Mouse (Mus musculus) hindbrain, embryonic 12.5 days (tissue): ENCODE measurements around the gene Pcif1. TPM values are rescaled to one million over a fixed set of nuclear protein-coding genes. Genes with fewer than 3 reads are reported as not detected.

Source experiments
- ATAC-seq: fragments of 200-750 bp; cut with Nextera tagmentation; 2 replicates; pipeline ENCODE4 v1.8.0; 2017; ENCODE audit warnings: moderate TSS enrichment; ENCODE audit not compliant: low FRiP score
- H3K27ac ChIP-seq: fragments of 300-500 bp; sonication (generic); 2 replicates; pipeline ENCODE4 v1.5.1; 2016; ENCODE audit warnings: mild to moderate bottlenecking
- H3K27me3 ChIP-seq: fragments of 300-500 bp; sonication (generic); 2 replicates; pipeline ENCODE4 v1.6.1; 2016; ENCODE audit warnings: mild to moderate bottlenecking
- H3K36me3 ChIP-seq: fragments of 300-500 bp; sonication (generic); 2 replicates; pipeline ENCODE4 v1.6.1; 2016; ENCODE audit warnings: mild to moderate bottlenecking
- H3K4me1 ChIP-seq: fragments of 300-500 bp; sonication (generic); 2 replicates; pipeline ENCODE4 v1.6.1; 2016
- H3K4me2 ChIP-seq: fragments of 300-500 bp; sonication (generic); replicated peaks from 2 replicates; pipeline ENCODE4 v1.6.1; 2016; ENCODE audit warnings: mild to moderate bottlenecking
- H3K4me3 ChIP-seq: fragments of 300-500 bp; sonication (generic); 2 replicates; pipeline ENCODE4 v1.5.1; 2016; ENCODE audit warnings: mild to moderate bottlenecking
- H3K9ac ChIP-seq: fragments of 300-500 bp; sonication (generic); 2 replicates; pipeline ENCODE4 v1.6.1; 2016; ENCODE audit warnings: mild to moderate bottlenecking, moderate library complexity
- H3K9me3 ChIP-seq: fragments of 300-500 bp; sonication (generic); replicated peaks from 2 replicates; pipeline ENCODE4 v1.6.1; 2016; ENCODE audit warnings: mild to moderate bottlenecking
- WGBS: fragments of 180-500 bp; shearing (Covaris S2); methylation state at CpG from one replicate; pipeline ENCODE4 v1.1.7; 2016; 5-methylcytosine and 5-hydroxymethylcytosine counted together
- polyA plus RNA-seq: library from polyadenylated mRNA; unstranded; fragments of >200 nt; fragmentation: Nextera tagmentation; extraction: Ambion mirVana; gene quantifications from 2 replicates; pipeline ENCODE4 v1.2.1, GENCODE M21; 2016

Gene Pcif1
- polyA plus RNA-seq, 1 experiment from 2014 or later: 85.2 TPM

- H3K36me3 ChIP-seq: peaks cover 9% of the 10 kb centered on the region
- H3K27ac ChIP-seq: no peak overlapping the region
- H3K4me1 ChIP-seq: peaks cover 9% of the 10 kb centered on the region
- no peak overlapping the region for H3K4me3 ChIP-seq
- no peak overlapping the region for H3K4me2 ChIP-seq
- WGBS: 84% methylated on average over 5 of the region's 5 CpGs
- ATAC-seq: no peak
- H3K27me3 ChIP-seq: no peaks in the 10 kb centered on the region
- no peak overlapping the region for H3K9ac ChIP-seq
- H3K9me3 ChIP-seq: no peaks in the 10 kb centered on the region
Measured at GRCm38 (mm10) chr2:164916820-164917219, 37.7 kb downstream of the Pcif1 start.

GRCm38 (mm10) chr2:164917371-164917770, 38.3 kb downstream of the Pcif1 start:
- H3K4me2 ChIP-seq: no peak overlapping the region
- ATAC-seq: no peak
- H3K4me1 ChIP-seq: peaks cover 7% of the 10 kb centered on the region
- 61% methylated on average over 10 of the region's 10 CpGs for WGBS
- H3K27ac ChIP-seq: no peak overlapping the region
- H3K9me3 ChIP-seq: no peaks in the 10 kb centered on the region
- no peaks in the 10 kb centered on the region for H3K27me3 ChIP-seq
- H3K36me3 ChIP-seq: peaks cover 9% of the 10 kb centered on the region
- no peak overlapping the region for H3K4me3 ChIP-seq
- no peak overlapping the region for H3K9ac ChIP-seq

DNA sequence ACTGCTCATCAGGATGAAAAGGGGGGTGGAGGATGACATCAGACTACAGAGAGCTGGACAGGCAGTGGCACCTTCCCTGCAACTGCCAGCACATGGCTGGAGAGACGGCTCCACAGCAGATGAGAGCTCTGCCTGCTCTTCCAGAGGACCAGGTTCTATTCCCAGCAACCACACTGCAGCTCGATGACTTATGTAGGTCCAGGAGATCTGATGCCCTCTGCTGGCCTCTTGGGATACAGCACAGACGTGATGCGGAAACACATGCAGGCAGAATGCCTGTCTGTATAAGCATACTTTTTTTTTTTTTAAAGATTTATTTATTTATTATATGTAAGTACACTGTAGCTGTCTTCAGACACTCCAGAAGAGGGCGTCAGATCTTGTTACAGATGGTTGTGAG, 39.2 kb downstream of the Pcif1 start:
- ATAC-seq: no peak
- WGBS: 59% methylated on average over 4 of the region's 5 CpGs

DNA sequence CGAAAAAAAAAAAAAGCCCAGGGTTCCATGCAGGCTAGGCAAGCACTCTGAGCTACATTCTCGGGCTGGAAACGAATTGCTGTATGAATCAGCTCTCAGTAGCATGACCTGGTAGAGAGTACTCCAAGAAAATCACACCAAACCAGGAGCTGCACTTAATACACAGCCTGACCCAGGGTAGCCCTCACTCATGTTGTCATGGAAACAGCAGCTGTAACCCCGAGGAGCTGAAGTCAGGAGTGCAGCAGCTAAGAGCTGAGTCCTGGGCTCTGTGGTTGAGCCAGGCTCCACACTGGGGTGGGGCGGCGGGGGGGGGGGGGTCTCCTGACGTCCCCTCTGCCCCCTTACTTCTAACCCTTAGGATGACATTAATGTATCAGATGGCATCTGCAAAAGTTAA, 42.9 kb downstream of the Pcif1 start:
- no peaks in the 10 kb centered on the region for H3K9me3 ChIP-seq
- peaks cover 9% of the 10 kb centered on the region for H3K36me3 ChIP-seq
- 54% methylated on average over 6 of the region's 7 CpGs for whole genome bisulfite sequencing
- no peak overlapping the region for H3K9ac ChIP-seq
- no peak overlapping the region for H3K27ac ChIP-seq
- H3K4me2 ChIP-seq: no peak overlapping the region
- no peaks in the 10 kb centered on the region for H3K27me3 ChIP-seq
- H3K4me3 ChIP-seq: no peak overlapping the region
- 0 out of 2 replicates have a peak, but pooled peaks have one; percentile 5 for ATAC-seq
- peaks cover 20% of the 10 kb centered on the region for H3K4me1 ChIP-seq

More for the DNA sequence above, 39.2 kb downstream of the Pcif1 start:
- H3K4me2 ChIP-seq: no peak overlapping the region
- peaks cover 6% of the 10 kb centered on the region for H3K4me1 ChIP-seq
- peaks cover 9% of the 10 kb centered on the region for H3K36me3 ChIP-seq
- no peaks in the 10 kb centered on the region for H3K27me3 ChIP-seq
- H3K27ac ChIP-seq: no peak overlapping the region
- no peaks in the 10 kb centered on the region for H3K9me3 ChIP-seq
- H3K4me3 ChIP-seq: no peak overlapping the region
- H3K9ac ChIP-seq: no peak overlapping the region

DNA sequence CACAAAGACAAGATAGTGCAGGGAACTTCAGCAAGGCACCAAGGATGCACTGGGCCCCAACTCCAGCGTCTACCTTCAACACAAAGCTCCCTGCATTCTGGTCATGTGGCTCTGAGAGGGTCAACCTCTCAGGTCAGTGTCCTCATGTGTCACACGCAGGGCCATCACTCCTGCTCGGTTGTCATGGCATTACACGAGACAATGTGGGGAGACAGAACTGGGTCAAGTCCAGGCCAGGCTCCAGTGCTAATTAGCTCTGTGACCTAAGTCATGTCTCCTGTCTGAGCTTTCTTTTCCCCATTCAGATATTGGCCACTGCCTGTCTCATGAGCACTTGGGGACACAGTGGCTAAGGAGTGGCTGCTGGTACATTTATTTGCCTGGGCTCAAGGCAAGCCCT, 44.2 kb downstream of the Pcif1 start:
- whole genome bisulfite sequencing: 53% methylated on average over 4 of the region's 4 CpGs
- H3K4me1 ChIP-seq: peaks cover 17% of the 10 kb centered on the region
- H3K4me2 ChIP-seq: no peak overlapping the region
- H3K27ac ChIP-seq: no peak overlapping the region
- ATAC-seq: no peak
- H3K9ac ChIP-seq: no peak overlapping the region
- H3K36me3 ChIP-seq: peaks cover 9% of the 10 kb centered on the region
- no peaks in the 10 kb centered on the region for H3K9me3 ChIP-seq
- no peak overlapping the region for H3K4me3 ChIP-seq
- no peaks in the 10 kb centered on the region for H3K27me3 ChIP-seq

- Histone ChIP-seq H3K9me3 (no peaks in the 10 kb centered on the region), H3K27ac (peak overlapping the region; percentile 30; the same call in 1 of the 2 replicates), H3K9ac (no peak overlapping the region), H3K4me3 (no peak overlapping the region), H3K4me2 (no peak overlapping the region), H3K36me3 (peaks cover 6% of the 10 kb centered on the region), H3K27me3 (no peaks in the 10 kb centered on the region), H3K4me1 (peaks cover 17% of the 10 kb centered on the region)
- 40% methylated on average over 11 of the region's 11 CpGs for WGBS
- ATAC-seq: peak; percentile 79
Measured at GRCm38 (mm10) chr2:164924100-164924857, 45.2 kb downstream of the Pcif1 start.

DNA sequence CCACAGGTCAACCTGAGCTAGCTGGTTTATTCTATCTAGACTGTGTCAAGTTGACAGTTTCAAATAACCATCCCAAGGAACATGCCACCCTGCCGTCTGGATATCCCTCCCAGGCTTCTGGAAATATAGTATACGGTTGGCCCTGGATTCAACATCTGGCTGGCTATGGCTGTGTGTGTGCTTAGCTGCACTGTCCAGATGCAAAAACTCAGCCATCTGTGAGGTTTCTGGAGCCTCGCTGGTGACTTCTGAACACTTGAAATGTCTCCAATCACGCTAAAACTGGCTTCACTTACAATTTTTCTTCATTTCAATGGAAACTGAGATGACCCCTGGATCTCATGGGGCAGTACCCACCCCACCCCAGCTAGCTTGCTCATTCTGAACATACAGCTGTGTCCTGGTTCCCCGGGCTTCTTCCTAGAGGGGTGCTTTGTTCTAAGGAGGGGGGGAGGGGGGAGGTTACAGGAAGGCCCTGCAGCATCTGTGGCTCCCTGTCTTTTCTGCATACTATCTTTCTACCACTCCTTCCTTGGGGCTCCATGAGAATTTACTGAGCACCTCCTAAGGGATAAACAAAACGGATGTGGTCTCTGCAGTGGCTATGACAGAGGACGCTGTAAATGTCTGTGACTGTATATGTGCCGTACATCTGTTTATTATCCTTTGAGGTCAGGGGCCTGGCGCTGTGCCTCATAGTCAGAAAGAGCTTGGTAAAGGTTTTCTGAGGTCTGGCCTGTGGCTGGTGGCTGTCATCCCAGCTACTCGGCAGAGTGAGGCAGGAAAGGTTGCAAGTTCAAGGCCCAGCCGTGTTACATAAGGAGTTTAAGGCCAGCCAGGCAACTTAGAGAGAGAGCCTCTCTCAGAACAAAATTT, 51.8 kb downstream of the Pcif1 start:
- Histone ChIP-seq H3K27me3 (peaks cover 32% of the 10 kb centered on the region), H3K36me3 (no peaks in the 10 kb centered on the region), H3K27ac (no peak overlapping the region), H3K4me2 (no peak overlapping the region), H3K9me3 (no peaks in the 10 kb centered on the region), H3K9ac (no peak overlapping the region), H3K4me1 (peaks cover 6% of the 10 kb centered on the region), H3K4me3 (no peak overlapping the region)
- WGBS: 57% methylated on average over 11 of the region's 11 CpGs
- no peak for ATAC-seq

- Histone ChIP-seq H3K4me1 (peaks cover 11% of the 10 kb centered on the region), H3K9ac (no peak overlapping the region), H3K4me3 (no peak overlapping the region), H3K27ac (no peak overlapping the region), H3K9me3 (no peaks in the 10 kb centered on the region), H3K4me2 (no peak overlapping the region), H3K27me3 (peaks cover 52% of the 10 kb centered on the region), H3K36me3 (no peaks in the 10 kb centered on the region)
- no peak for ATAC-seq
- 47% methylated on average over 9 of the region's 10 CpGs for WGBS
Measured at GRCm38 (mm10) chr2:164933534-164933933, 54.4 kb downstream of the Pcif1 start.

DNA sequence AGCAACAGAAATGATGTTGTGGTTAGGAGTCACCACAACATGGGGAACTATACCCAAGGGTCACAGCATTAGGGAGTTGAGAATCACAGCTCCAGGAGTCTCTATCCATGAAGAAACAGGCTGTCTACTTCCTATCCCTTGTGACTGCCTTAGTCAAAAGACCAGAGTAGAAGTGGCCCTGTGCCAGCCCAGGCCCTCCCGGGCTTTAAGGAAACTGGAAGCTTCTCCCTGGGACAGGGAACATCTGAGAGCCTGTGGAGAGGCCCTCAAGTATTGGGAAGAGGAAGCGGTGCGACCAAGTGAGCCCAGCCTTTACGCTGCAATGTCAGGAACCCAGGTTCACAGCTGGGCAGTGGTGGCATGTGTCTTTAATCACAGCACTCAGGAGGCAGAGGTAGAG, 56.9 kb downstream of the Pcif1 start:
- 71% methylated on average over 4 of the region's 4 CpGs for WGBS
- no peak overlapping the region for H3K27ac ChIP-seq
- no peak overlapping the region for H3K4me2 ChIP-seq
- no peaks in the 10 kb centered on the region for H3K9me3 ChIP-seq
- peaks cover 64% of the 10 kb centered on the region for H3K27me3 ChIP-seq
- H3K36me3 ChIP-seq: no peaks in the 10 kb centered on the region
- no peak for ATAC-seq
- H3K4me1 ChIP-seq: peaks cover 32% of the 10 kb centered on the region
- no peak overlapping the region for H3K9ac ChIP-seq
- H3K4me3 ChIP-seq: no peak overlapping the region

- no peaks in the 10 kb centered on the region for H3K36me3 ChIP-seq
- peak; percentile 90 for ATAC-seq
- peaks cover 58% of the 10 kb centered on the region for H3K27me3 ChIP-seq
- no peaks in the 10 kb centered on the region for H3K9me3 ChIP-seq
- H3K4me3 ChIP-seq: peak overlapping the region; percentile 31
- peak overlapping the region; percentile 67 for H3K4me2 ChIP-seq
- H3K27ac ChIP-seq: peak overlapping the region; percentile 66
- H3K9ac ChIP-seq: peak overlapping the region; percentile 43
- H3K4me1 ChIP-seq: peaks cover 29% of the 10 kb centered on the region
- WGBS: 3% methylated on average over 39 of the region's 39 CpGs
Measured at GRCm38 (mm10) chr2:164938146-164939091, 59.3 kb downstream of the Pcif1 start.

- Histone ChIP-seq H3K27ac (peak overlapping the region; percentile 66), H3K27me3 (peaks cover 55% of the 10 kb centered on the region), H3K4me1 (peaks cover 29% of the 10 kb centered on the region), H3K4me2 (peak overlapping the region; percentile 67), H3K9me3 (no peaks in the 10 kb centered on the region), H3K9ac (peak overlapping the region; percentile 43), H3K36me3 (no peaks in the 10 kb centered on the region), H3K4me3 (peak overlapping the region; percentile 31)
- ATAC-seq: peak; percentile 68
- 1% methylated on average over 11 of the region's 11 CpGs for WGBS
Measured at GRCm38 (mm10) chr2:164939106-164939505, 60.0 kb downstream of the Pcif1 start.
